Mouse (Mus musculus) ZHBTc4 (cell line): ENCODE measurements at regions not wholly inside any gene's neighbourhood (a gene's known extent, or its start where the extent isn't known, plus 50 kb on each side); places are given as distances from the start of the nearest gene placed in this dataset.

Source experiments
- DNase-seq: peaks from one replicate; pipeline ENCODE4 v3.0.0-alpha.2; 2011; ENCODE audit warnings: low read depth, low spot score

DNA sequence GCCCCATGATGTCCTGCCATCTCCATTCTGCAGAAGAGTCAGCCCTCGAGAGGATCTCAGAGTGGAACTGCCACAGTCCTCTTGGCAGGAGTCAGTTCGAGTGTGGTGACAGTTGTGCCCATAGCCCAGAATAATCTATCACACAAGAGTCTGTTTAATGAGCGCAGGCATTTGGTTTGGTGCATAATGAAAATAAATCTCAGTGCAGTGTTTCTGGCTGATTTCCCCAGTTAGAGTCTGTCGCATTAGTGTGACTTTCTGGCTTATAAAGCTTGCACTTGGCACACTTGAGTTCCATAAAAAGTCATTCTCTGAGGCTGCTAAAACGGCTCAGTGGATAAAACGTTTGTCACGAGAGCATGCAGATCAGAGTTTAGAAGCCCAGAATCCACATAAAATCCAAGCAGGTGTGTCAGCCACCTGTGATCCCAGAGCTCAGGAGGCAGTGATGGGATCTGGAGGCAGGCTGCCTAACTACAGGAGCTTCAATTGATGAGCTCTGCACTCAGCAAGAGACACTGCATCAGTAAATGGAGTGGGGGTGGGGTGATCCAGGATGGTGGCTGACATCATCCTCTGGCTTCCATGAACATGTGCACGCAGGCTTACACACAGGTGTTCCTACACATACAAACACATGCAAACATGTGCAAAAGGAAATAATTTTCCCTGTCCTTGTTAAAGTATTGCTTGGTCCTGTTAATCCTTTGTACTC, 578.5 kb downstream of the Plekhb2 start:
- no peak for DNase-seq

DNA sequence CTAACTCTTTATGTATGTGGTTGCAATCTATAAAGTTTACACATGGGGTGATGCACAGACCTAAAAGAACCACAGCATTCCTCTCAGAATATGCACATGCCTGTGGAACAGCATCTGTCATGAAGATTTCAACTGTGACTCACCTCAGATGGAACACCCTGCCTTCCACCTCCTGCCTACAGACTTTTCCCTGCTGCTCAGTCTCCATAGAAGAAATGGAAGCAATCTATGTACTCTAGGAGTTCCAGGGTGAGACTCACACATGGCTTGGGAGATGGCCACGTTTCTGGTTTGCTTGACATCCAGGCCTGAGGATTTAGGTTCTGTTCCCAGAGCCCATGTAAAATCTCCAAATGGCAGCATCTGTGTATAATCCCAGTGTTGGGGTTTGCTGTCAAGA, 579.7 kb downstream of the Plekhb2 start:
- no peak for DNase-seq

GRCm38 (mm10) chr1:35435721-35436120, 585.9 kb downstream of the Plekhb2 start:
- peak; percentile 67 for DNase-seq

GRCm38 (mm10) chr1:35447345-35447744, 597.6 kb downstream of the Plekhb2 start:
- DNase-seq = peak; percentile 23

DNA sequence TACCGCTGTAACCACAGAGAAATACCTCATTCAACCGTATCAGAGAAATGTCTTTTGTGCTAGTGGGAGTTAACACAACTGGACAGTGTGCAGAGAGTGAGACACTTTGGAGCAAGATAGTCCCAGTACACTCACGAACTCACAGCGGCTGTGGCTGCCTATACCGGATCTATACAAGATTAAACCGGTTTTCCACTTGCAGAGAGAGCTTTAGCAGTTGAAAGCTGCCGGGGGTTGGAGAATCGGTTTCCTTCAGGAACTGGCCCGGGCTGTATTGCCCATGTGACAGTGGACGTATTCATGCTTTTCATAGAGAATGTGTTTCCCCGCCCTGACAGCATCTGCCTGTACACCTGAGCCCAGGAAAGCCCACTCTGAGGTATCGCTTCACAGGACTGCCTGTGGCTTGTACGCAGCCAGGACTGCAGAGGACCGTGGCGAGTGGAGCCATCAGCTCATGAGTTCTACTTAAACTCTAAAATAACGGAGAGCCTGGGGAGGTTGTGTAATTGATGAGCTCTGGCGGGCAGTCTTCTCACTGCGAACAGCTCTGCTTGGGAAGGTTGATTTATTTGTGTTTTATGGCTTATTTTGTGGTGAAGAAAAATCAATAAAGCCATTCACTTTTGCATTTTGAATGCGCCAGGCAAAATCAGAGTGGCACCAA, 602.8 kb downstream of the Plekhb2 start:
- peak; percentile 65 for DNase-seq

GRCm38 (mm10) chr1:35457591-35457990, 607.8 kb downstream of the Plekhb2 start:
- no peak for DNase-seq

DNA sequence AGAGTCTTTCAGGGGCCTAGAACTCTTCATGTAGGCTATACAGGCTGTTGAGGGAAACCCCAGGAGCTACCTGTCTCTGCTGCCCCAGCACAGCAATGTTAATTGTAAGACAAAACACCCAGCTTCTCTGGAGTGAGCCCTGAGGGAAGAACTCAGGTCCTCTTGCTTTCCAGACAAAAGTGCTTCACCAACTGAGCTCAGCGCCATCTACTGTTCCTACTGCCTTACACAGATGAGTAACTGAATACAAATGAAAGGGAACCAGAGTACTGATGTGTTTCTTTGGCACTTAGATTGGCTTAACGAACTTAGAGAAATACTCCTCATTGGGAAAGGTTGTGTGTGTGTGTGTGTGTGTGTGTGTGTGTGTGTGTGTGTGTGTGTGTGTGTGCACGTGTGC, 603.1 kb upstream of the Hs6st1 start:
- DNase-seq = peak; percentile 46

GRCm38 (mm10) chr1:35469185-35469753, 598.9 kb upstream of the Hs6st1 start:
- DNase-seq = no peak

DNA sequence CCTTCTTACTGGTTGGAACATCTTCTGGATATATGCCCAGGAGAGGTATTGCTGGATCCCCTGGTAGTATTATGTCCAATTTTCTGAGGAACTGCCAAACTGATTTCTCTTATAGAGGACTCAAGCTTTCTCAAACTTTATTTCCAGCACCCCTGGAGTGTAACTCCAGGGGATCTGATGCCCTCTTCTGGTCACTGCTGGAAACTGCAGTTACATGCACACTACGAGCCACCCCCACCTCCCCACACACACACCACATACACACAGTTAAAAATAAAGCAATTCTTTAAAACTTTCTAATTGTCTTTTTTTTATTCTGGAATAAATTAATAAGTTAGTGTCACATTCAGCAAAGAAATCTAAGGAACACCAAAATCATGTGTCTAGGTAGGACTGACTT, 589.9 kb upstream of the Hs6st1 start:
- DNase-seq = peak; percentile 56

DNA sequence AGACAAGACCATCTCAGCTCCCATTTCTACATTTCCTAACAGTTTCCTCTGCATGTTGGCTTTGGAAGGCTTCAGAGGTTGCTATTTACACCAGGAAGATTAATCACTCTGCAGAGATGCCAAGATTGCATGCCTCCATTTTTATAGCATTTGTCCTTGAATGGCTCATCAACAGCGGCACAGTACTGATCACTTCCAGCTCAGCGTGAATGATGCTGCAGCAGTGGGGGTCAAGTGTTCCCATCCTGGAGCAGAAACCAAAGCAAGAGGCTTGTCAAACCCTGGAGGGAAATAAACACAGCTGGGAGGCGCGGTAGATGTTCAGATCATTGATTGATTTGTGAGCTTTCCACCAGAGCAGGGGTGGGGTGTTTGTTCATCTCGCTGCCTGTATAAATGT, 572.2 kb upstream of the Hs6st1 start:
- no peak for DNase-seq

DNA sequence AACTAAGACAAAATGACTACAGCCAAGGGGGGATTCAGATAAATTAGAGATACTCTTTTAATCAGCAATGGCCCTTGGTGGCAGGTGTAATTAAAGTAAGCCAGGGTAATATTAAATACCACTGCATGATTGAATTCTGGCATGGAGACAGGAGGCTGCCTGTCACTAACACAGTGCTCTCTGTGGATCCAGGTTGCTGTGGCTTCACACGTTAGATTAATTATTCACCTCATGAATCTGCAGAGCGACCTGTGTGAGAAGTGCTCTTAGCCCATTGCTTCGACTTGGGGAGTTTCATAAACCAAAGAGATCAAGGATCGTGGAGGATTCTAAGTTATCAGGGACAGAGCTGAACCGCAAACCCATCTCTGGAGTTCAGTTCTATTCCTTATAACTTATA, 545.2 kb upstream of the Hs6st1 start:
- no peak for DNase-seq

- DNase-seq = no peak
These were observed 544.3 kb upstream of the Hs6st1 start for GRCm38 (mm10) chr1:35523790-35524362.

- no peak for DNase-seq
These were observed 543.4 kb upstream of the Hs6st1 start for GRCm38 (mm10) chr1:35524788-35525187.

DNA sequence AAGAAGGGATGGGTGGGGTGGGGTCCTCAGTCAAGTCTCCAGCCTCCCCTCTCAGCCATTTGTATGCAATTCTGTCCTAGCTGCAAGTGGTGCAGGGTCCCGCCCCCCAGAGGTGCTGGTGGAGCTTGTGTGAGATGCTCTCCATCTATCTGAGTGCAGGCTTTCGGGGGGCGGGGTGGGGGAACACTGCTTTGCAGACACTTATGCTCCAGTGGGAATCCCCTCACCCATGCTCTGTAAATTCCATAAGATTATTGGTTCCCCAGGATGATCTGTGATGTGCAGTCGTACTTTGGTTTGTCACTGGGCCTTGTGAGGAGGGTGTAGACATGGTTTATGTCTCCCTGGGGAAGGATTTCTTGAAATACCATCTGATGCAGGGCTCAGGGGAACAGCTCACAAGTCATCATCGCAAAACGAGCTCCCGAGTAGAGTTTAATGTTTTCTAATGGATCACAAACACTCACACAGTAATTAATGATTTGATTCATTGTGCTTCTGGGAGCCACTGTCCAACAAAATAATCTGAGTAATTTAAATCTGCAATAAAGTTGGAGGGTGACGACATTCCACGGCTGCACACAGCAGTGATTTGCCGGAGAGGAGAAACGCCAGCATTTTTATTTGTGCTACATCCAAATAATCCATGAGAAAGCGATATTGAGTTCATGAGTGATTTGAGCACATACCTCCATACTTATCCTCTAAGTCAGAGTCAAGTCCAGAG, 540.3 kb upstream of the Hs6st1 start:
- peak; percentile 1 for DNase-seq

GRCm38 (mm10) chr1:35535470-35535869, 532.7 kb upstream of the Hs6st1 start:
- no peak for DNase-seq

DNA sequence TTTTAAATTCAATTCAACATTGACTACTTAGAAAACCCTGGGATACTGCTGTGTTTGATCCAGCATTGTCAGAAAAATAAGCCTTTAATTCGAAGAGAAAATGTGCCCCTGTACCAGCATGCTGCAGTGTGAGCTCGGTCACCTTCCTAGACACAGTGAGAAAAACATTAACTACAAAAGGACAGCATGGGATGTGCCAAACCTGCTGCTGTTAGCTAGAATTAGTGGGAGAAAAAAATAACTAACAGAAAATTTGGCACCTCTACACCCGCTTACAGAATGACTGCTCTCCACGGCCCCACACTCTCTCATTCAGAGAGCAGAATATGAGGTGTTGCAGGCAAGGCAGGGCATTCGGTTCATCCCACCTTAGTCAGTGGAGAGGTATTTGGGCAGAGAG, 531.9 kb upstream of the Hs6st1 start:
- no peak for DNase-seq

DNA sequence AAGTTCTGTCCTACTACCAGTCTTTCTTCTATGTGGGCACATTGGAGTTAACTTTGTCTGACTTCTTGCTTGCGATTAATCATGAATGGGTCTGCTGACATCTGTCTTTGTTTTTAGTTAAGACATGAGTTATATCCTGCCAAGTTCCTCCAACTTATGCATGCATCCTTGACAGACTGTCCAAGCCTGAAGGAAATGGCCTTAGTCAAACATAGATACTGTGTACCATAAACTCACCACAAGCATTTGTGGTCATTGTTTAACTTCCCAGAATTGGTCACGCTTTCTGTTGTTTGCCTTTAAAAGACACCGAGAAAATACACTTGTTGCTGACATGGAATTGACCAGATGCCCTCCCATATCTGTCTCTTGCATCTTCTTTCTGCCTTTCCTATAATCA, 519.4 kb upstream of the Hs6st1 start:
- DNase-seq = no peak

GRCm38 (mm10) chr1:35551503-35551902, 516.7 kb upstream of the Hs6st1 start:
- DNase-seq = no peak

DNA sequence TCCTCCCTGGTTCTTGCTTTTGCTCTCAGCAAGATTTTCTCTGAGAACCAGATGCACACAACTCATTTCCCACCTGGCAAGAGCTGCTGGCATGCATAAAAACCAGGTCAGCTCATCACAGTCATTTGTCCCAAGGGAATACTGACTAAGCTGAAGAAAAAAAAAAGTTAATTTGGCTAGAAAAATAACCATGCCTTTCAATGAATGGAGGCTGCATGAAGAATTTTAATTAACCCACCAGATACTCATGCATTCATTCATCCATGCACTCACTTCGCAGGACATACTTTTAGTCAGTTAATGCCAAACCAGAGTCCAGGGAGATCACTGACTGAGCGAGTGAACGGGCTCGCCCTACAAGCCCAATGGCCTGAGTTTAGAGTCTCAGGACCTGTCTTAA, 505.4 kb upstream of the Hs6st1 start:
- DNase-seq = no peak

- no peak for DNase-seq
These were observed 493.0 kb upstream of the Hs6st1 start for GRCm38 (mm10) chr1:35575203-35575602.

DNA sequence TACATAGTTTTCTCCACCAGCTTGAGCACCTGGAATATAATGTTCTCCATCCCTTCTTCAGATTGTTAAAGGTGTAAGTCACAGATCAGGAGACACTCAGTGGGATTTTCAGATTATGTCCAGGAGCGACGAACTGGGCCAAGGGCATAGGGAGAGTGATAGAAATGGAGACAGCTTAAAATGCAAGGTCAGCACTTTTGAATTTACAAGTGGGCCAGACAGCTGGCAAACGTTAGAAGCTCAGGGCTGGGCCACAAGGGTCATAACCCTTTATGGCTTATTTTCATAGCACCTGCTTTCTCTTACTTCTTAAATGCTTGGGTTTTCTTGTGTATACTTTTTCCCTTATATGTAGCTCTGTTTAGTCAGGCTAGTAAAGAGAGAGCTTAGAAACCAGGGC, 488.8 kb upstream of the Hs6st1 start:
- DNase-seq = no peak

DNA sequence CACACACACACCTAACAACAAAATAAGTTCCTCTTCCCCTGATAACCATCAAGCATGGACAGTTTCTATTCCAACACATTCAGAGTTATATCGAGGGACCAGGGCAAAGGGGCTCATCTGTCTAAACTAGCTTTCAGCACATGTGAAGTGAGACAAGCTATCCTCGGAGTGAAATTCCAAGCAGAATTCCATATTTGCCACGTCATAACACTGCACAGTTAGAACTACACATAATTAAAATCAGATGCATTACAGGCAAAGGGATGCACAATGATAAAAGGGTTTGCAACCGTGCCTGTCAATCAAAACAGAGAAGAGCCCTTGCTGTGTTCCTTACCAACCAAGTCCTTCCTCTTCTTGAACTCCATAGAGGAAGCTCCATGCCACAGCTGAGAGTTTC, 488.2 kb upstream of the Hs6st1 start:
- no peak for DNase-seq
